Mouse (Mus musculus): ENCODE data around the gene Pdrg1. TPM values are rescaled to one million over a fixed set of nuclear protein-coding genes. Genes with fewer than 3 reads are reported as not detected.

Gene Pdrg1
- polyA plus RNA-seq, 1 experiment from 2014 or later = 78.2 TPM

DNA sequence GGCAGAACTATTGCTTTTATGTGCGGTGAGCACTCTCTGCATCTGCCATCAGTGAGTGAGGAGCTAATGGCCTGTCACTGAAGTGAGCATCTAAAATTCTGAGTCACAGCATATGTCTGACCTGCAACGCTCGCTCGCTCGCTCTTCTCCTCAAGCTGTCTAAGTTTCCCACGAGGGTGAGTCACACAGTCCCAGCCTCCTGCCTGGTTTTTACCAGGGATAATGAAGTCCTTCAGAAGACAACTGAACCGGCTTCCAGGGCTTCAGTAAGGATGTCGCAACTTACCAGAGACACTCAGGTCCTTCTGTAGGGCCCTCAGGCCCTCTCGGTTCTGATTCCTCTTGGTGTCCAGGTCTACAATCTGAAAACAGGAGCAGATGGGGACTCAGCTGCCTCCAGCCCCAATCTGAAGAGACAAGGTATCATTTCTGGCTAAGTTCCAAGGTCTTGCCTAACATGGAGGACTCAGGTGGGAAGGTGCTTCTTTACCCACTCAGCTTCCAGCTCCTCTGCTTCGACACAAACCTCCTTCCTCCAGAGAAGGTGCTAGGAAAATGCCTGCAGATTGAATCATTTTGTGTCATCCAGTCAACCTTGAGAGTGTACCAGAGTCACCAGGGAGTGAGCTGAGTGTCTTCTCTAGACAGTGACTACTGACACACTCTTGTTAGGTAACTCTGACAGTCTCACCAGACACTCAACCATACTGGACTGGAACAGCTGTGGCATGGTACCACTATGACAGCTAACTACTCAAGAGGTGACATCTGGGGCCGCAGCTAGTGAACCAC, 1.3 kb downstream of the Pdrg1 start:
- H3K36me3 ChIP-seq (ENCODE audit: control insufficient read depth, insufficient read depth, low read length) = peaks cover 52% of the 10 kb centered on the region
- peaks cover 2 to 10% of the 10 kb centered on the region in 2 experiments; a peak in 3 of 4 replicates for H3K4me1 ChIP-seq (ENCODE audit: control insufficient read depth in 2 of 2, insufficient read depth in 2 of 2, low read length in 2 of 2)
- ATAC-seq (ENCODE audit: insufficient number of reproducible peaks, insufficient read depth, low FRiP score, low read depth) = no peak
- H3K4me3 ChIP-seq (ENCODE audit: control insufficient read depth in 1 of 2, insufficient read depth in 1 of 2, low read depth in 1 of 2, low read length in 2 of 2) = peak overlapping the region in 1 of 2 experiments; percentile 83; a peak in 3 of 4 replicates
- H3K9ac ChIP-seq (ENCODE audit: low read length) = peak overlapping the region; percentile 90
- 83% methylated on average over 11 of the region's 11 CpGs for WGBS
- H3K4me2 ChIP-seq (ENCODE audit: low read length) = peak overlapping the region; percentile 90
- no peaks in the 10 kb centered on the region for H3K9me3 ChIP-seq (ENCODE audit: control insufficient read depth, low read length)
- H3K27ac ChIP-seq (replicated peaks in 1 of 2; ENCODE audit: control insufficient read depth in 1 of 2, insufficient read depth in 1 of 2, low read depth in 2 of 2, low read length in 2 of 2) = no peak overlapping the region
- H3K27me3 ChIP-seq (ENCODE audit: control insufficient read depth, insufficient read depth, low read length) = peaks cover 12% of the 10 kb centered on the region

DNA sequence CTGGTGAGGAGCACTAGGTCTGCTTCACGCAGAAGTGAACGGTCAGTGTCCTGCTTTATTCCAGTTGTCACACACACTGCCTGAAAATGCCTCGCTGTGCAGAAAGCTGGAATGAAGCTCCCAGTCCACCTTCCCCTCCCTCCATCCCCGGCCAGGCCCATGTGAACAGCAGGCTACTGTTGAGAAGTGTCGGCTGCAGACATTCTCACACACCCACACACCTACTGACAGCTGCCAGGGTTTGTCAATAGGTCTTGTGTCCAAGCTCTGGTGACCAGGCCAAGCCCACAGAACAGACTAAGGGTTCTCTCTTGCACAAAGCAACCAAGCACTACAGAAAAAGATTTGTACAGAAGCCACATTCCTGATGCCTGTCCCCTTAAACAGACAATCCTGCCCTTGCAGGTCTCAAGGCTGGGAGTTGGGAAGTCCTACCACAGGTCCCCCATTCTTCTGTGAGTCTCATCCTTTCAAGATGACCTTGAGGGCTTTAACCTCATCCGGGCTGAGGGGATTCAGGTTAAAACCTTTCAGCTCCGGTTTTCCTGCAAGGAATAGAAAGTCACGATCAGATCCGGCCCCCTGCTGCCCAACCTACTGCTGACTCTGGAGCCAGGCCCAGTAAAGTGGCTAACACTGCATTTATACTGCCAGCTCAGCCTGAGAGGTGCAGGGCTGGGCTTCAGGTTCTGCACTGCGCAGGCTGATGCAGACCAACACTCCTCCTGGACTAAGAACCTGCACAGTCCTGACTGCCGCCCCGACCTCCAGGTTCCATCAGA, 5.8 kb downstream of the Pdrg1 start:
- Histone ChIP-seq H3K27me3 (ENCODE audit: control insufficient read depth, insufficient read depth, low read length) (no peaks in the 10 kb centered on the region), H3K9ac (ENCODE audit: low read length) (no peak overlapping the region), H3K36me3 (ENCODE audit: control insufficient read depth, insufficient read depth, low read length) (peaks cover 71% of the 10 kb centered on the region), H3K4me3 (ENCODE audit: control insufficient read depth in 1 of 2, insufficient read depth in 1 of 2, low read depth in 1 of 2, low read length in 2 of 2) (no peak overlapping the region), H3K27ac (replicated peaks in 1 of 2; ENCODE audit: control insufficient read depth in 1 of 2, insufficient read depth in 1 of 2, low read depth in 2 of 2, low read length in 2 of 2) (no peak overlapping the region), H3K4me1 (ENCODE audit: control insufficient read depth in 2 of 2, insufficient read depth in 2 of 2, low read length in 2 of 2) (peaks cover 0 to 6% of the 10 kb centered on the region in 2 experiments; a peak in 3 of 4 replicates), H3K4me2 (ENCODE audit: low read length) (no peak overlapping the region), H3K9me3 (ENCODE audit: control insufficient read depth, low read length) (no peaks in the 10 kb centered on the region)
- ATAC-seq (ENCODE audit: insufficient number of reproducible peaks, insufficient read depth, low FRiP score, low read depth) = no peak
- 81% methylated on average over 12 of the region's 12 CpGs for WGBS

DNA sequence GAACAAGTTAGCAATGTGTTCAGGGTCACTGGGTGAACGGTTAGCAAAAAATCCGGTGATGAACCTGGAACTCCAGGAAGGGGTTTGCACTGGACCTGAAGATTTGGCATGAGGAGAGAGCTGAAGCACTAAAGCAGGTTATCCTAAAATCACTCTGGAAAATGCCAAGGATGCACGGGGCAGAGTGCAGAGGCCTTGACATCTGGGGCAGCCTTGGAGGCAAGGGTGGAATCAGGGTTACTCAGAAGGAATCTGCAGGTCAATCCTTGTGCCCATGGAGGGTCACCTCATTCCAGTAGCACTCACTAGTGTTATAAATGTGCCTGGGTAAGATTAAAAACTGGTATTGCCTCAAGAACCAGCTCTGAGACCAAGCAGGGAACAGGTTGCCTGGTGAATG, 9.2 kb downstream of the Pdrg1 start:
- Histone ChIP-seq H3K9me3 (ENCODE audit: control insufficient read depth, low read length) (no peaks in the 10 kb centered on the region), H3K36me3 (ENCODE audit: control insufficient read depth, insufficient read depth, low read length) (peaks cover 40% of the 10 kb centered on the region), H3K4me2 (ENCODE audit: low read length) (no peak overlapping the region), H3K27me3 (ENCODE audit: control insufficient read depth, insufficient read depth, low read length) (no peaks in the 10 kb centered on the region), H3K4me1 (ENCODE audit: control insufficient read depth in 2 of 2, insufficient read depth in 2 of 2, low read length in 2 of 2) (no peaks in the 10 kb centered on the region), H3K9ac (ENCODE audit: low read length) (no peak overlapping the region), H3K27ac (replicated peaks in 1 of 2; ENCODE audit: control insufficient read depth in 1 of 2, insufficient read depth in 1 of 2, low read depth in 2 of 2, low read length in 2 of 2) (no peak overlapping the region), H3K4me3 (ENCODE audit: control insufficient read depth in 1 of 2, insufficient read depth in 1 of 2, low read depth in 1 of 2, low read length in 2 of 2) (no peak overlapping the region)
- no peak for ATAC-seq (ENCODE audit: insufficient number of reproducible peaks, insufficient read depth, low FRiP score, low read depth)
- WGBS = 78% methylated on average over 3 of the region's 3 CpGs

DNA sequence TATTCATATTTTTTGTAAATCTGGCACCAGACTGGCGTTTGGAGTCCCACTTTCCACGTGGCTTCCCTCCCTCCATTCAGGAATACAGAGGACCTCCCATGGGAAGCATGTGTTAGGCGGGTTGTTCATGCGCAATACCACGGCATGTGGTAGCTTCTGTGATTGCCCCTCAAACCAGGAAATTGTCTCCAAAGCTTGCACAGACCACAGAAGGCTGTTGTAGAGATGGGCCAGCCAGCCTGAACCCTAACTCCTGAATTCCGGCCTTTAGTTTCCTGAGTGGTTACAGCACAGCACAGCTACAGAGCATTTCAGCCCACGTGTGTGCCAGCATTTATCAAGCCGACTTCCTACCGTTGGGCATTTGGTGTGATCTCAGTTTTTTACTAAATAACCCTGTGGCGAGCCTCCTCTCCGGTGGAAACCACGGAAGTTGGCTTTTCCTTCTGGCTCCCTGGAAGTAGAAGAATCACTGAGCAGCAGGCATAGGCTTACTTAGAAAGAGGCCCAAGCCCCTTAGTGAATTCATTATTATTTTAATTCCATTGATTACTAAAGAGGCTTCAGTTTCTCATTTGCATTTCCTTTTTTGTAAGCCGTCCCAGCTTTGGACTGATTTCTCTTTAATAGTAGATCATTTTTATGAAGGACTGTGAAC, 11.4 kb downstream of the Pdrg1 start:
- H3K9ac ChIP-seq (ENCODE audit: low read length) = no peak overlapping the region
- no peaks in the 10 kb centered on the region for H3K4me1 ChIP-seq (ENCODE audit: control insufficient read depth in 2 of 2, insufficient read depth in 2 of 2, low read length in 2 of 2)
- H3K36me3 ChIP-seq (ENCODE audit: control insufficient read depth, insufficient read depth, low read length) = peaks cover 19% of the 10 kb centered on the region
- H3K4me3 ChIP-seq (ENCODE audit: control insufficient read depth in 1 of 2, insufficient read depth in 1 of 2, low read depth in 1 of 2, low read length in 2 of 2) = no peak overlapping the region
- H3K4me2 ChIP-seq (ENCODE audit: low read length) = no peak overlapping the region
- ATAC-seq (ENCODE audit: insufficient number of reproducible peaks, insufficient read depth, low FRiP score, low read depth) = no peak
- H3K9me3 ChIP-seq (ENCODE audit: control insufficient read depth, low read length) = no peaks in the 10 kb centered on the region
- no peak overlapping the region for H3K27ac ChIP-seq (replicated peaks in 1 of 2; ENCODE audit: control insufficient read depth in 1 of 2, insufficient read depth in 1 of 2, low read depth in 2 of 2, low read length in 2 of 2)
- H3K27me3 ChIP-seq (ENCODE audit: control insufficient read depth, insufficient read depth, low read length) = no peaks in the 10 kb centered on the region
- 64% methylated on average over 13 of the region's 13 CpGs for WGBS

DNA sequence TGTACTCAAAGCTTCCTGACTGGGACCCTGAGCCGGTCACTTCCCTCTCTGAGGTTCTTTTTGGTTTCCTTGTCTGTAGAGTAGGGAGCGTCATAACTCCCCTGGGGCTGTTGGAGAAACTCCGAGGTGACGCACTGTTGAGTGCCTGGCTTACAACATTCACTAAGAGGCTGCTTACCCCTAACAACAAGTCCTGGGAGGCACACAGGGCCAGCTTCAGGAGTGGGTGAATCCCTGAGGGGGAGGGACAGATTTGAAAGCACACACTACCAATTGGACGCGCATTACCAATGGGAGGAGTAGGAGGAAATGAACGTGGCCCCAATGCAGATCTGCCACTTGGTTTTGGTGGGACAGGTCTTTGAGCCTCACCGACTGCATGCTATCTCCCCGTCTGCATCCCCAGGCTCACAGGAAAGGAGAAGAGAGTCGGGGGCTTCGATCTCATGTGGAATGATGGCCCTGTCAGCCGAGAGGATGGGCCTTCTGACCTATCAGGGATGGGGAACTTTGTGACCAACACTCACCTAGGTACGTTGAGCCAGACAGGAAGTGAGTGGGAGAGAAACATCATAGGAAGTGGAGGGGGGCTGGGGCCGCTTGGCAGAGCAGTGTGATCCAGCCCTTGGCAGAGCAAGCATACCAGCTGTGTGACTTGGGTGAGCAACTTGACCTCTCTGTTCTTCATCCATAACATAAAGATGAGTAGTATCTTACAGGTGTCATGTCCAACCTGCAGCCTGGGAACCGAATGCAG, 12.6 kb downstream of the Pdrg1 start:
- Histone ChIP-seq H3K27ac (replicated peaks in 1 of 2; ENCODE audit: control insufficient read depth in 1 of 2, insufficient read depth in 1 of 2, low read depth in 2 of 2, low read length in 2 of 2) (no peak overlapping the region), H3K9ac (ENCODE audit: low read length) (no peak overlapping the region), H3K4me1 (ENCODE audit: control insufficient read depth in 2 of 2, insufficient read depth in 2 of 2, low read length in 2 of 2) (no peaks in the 10 kb centered on the region), H3K4me3 (ENCODE audit: control insufficient read depth in 1 of 2, insufficient read depth in 1 of 2, low read depth in 1 of 2, low read length in 2 of 2) (no peak overlapping the region), H3K36me3 (ENCODE audit: control insufficient read depth, insufficient read depth, low read length) (peaks cover 7% of the 10 kb centered on the region), H3K4me2 (ENCODE audit: low read length) (no peak overlapping the region), H3K27me3 (ENCODE audit: control insufficient read depth, insufficient read depth, low read length) (no peaks in the 10 kb centered on the region), H3K9me3 (ENCODE audit: control insufficient read depth, low read length) (no peaks in the 10 kb centered on the region)
- ATAC-seq (ENCODE audit: insufficient number of reproducible peaks, insufficient read depth, low FRiP score, low read depth) = no peak
- 76% methylated on average over 15 of the region's 15 CpGs for WGBS

DNA sequence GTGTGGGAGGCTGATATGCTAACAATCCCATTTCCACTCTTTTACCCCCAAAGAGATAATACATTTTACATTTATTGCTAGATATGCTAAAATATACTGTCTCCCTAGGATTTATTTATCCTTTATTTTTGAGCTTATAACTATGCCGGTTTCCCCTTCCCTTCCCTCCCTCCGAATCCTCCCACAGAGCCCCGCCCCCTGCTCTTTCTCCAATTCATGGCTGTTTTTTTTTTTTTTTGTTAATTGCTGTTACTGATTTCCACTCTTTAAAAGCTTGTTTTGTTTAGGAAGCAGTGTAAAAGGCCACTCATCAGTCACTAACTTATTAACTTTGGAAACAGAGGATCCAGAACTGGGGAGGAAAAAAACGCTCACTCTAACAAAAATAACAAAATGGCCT, 18.2 kb downstream of the Pdrg1 start:
- H3K4me2 ChIP-seq (ENCODE audit: low read length) = no peak overlapping the region
- ATAC-seq (ENCODE audit: insufficient number of reproducible peaks, insufficient read depth, low FRiP score, low read depth) = no peak
- no peaks in the 10 kb centered on the region for H3K4me1 ChIP-seq (ENCODE audit: control insufficient read depth in 2 of 2, insufficient read depth in 2 of 2, low read length in 2 of 2)
- H3K9me3 ChIP-seq (ENCODE audit: control insufficient read depth, low read length) = no peaks in the 10 kb centered on the region
- H3K4me3 ChIP-seq (ENCODE audit: control insufficient read depth in 1 of 2, insufficient read depth in 1 of 2, low read depth in 1 of 2, low read length in 2 of 2) = no peak overlapping the region
- H3K27me3 ChIP-seq (ENCODE audit: control insufficient read depth, insufficient read depth, low read length) = no peaks in the 10 kb centered on the region
- H3K9ac ChIP-seq (ENCODE audit: low read length) = no peak overlapping the region
- H3K27ac ChIP-seq (replicated peaks in 1 of 2; ENCODE audit: control insufficient read depth in 1 of 2, insufficient read depth in 1 of 2, low read depth in 2 of 2, low read length in 2 of 2) = no peak overlapping the region
- 64% methylated on average over 4 of the region's 4 CpGs for WGBS
- no peaks in the 10 kb centered on the region for H3K36me3 ChIP-seq (ENCODE audit: control insufficient read depth, insufficient read depth, low read length)

DNA sequence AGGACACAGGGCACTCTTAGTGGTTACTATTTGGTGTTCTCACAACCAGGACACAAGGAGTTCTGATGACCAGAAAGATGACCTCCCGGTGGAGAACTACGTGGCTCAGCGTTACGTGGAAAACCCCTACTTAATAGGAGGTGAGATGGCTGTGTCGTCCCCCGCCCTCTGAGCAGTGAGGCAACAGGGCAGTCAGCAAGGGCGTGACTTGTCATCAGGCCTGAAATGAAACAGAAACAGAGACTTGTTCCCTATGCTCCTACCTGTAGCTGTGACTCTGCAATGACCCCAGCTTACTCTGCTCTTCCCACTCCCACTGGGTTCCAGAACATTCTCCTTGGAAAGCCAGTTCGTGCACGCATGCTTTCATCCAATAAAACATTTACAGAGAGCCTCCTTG, 23.7 kb downstream of the Pdrg1 start:
- Histone ChIP-seq H3K36me3 (ENCODE audit: control insufficient read depth, insufficient read depth, low read length) (no peaks in the 10 kb centered on the region), H3K4me3 (ENCODE audit: control insufficient read depth in 1 of 2, insufficient read depth in 1 of 2, low read depth in 1 of 2, low read length in 2 of 2) (no peak overlapping the region), H3K27ac (replicated peaks in 1 of 2; ENCODE audit: control insufficient read depth in 1 of 2, insufficient read depth in 1 of 2, low read depth in 2 of 2, low read length in 2 of 2) (no peak overlapping the region), H3K27me3 (ENCODE audit: control insufficient read depth, insufficient read depth, low read length) (no peaks in the 10 kb centered on the region), H3K4me1 (ENCODE audit: control insufficient read depth in 2 of 2, insufficient read depth in 2 of 2, low read length in 2 of 2) (0 out of 4 replicates have a peak, but pooled peaks cover 0 to 2% of the 10 kb centered on the region in 2 experiments), H3K9ac (ENCODE audit: low read length) (no peak overlapping the region), H3K9me3 (ENCODE audit: control insufficient read depth, low read length) (no peaks in the 10 kb centered on the region), H3K4me2 (ENCODE audit: low read length) (no peak overlapping the region)
- ATAC-seq (ENCODE audit: insufficient number of reproducible peaks, insufficient read depth, low FRiP score, low read depth) = no peak
- WGBS = 61% methylated on average over 9 of the region's 9 CpGs

All from heart, embryonic 14.5 days (tissue).